Mouse (Mus musculus) liver, embryonic 14.5 days (tissue): ENCODE data around the gene Pafah1b3. TPM values are rescaled to one million over a fixed set of nuclear protein-coding genes. Genes with fewer than 3 reads are reported as not detected.
A peak's percentile ranks its signal among the peaks of the same experiment; 100 is the strongest.

Experiments
- ATAC-seq: fragments of 200-750 bp; cut with Nextera tagmentation; 2 replicates; pipeline ENCODE4 v1.8.0; 2017; ENCODE audit warnings: moderate number of reproducible peaks, mild to moderate bottlenecking, moderate library complexity; ENCODE audit not compliant: insufficient read depth
- DNase-seq, 3 experiments: peaks; one replicate each; pipeline ENCODE4 v3.0.0-alpha.2; 2012 to 2013; ENCODE audit warnings: low read depth in 3 of 3, low spot score in 3 of 3
- H3K27ac ChIP-seq: fragments of 300-500 bp; sonication (generic); 2 replicates; pipeline ENCODE4 v1.5.1; 2014; ENCODE audit warnings: moderate library complexity, mild to moderate bottlenecking, control low read depth, inconsistent platforms
- H3K27me3 ChIP-seq: fragments of 300-500 bp; sonication (generic); 2 replicates; pipeline ENCODE4 v1.6.1; 2014; ENCODE audit warnings: mild to moderate bottlenecking, low read length, moderate library complexity; ENCODE audit not compliant: control insufficient read depth, insufficient read depth
- H3K36me3 ChIP-seq: fragments of 300-500 bp; sonication (generic); replicated peaks from 2 replicates; pipeline ENCODE4 v1.6.1; 2014; ENCODE audit warnings: low read depth; ENCODE audit not compliant: control insufficient read depth, insufficient read depth
- H3K4me1 ChIP-seq, 2 experiments: fragments of 200-500 bp in 1 of 2; fragments of 300-500 bp in 1 of 2; sonication (generic) in 1 of 2; replicated peaks; 2 replicates each; pipeline ENCODE4 v1.6.1; 2012 to 2014; ENCODE audit warnings: antibody characterized with exemption in 1 of 2, inconsistent platforms in 1 of 2, low read length in 1 of 2; ENCODE audit not compliant: control insufficient read depth in 2 of 2, insufficient read depth in 2 of 2
- H3K4me2 ChIP-seq: fragments of 300-500 bp; sonication (generic); 2 replicates; pipeline ENCODE4 v1.6.1; 2014; ENCODE audit warnings: low read depth, mild to moderate bottlenecking, control low read depth, moderate library complexity
- H3K4me3 ChIP-seq, 2 experiments: fragments of 200-500 bp in 1 of 2; fragments of 300-500 bp in 1 of 2; sonication (generic) in 1 of 2; 2 replicates each; pipeline ENCODE4 v1.5.1; 2012 to 2014; ENCODE audit warnings: low read depth in 2 of 2, low read length in 2 of 2, mild to moderate bottlenecking in 2 of 2, control low read depth in 1 of 2, inconsistent platforms in 1 of 2, moderate library complexity in 1 of 2; ENCODE audit not compliant: insufficient read depth in 1 of 2
- H3K9ac ChIP-seq: fragments of 300-500 bp; sonication (generic); replicated peaks from 2 replicates; pipeline ENCODE4 v1.6.1; 2014; ENCODE audit warnings: mild to moderate bottlenecking, control low read depth, moderate library complexity
- H3K9me3 ChIP-seq: fragments of 300-500 bp; sonication (generic); 2 replicates; pipeline ENCODE4 v1.6.1; 2016; ENCODE audit warnings: low read length, mixed read lengths; ENCODE audit not compliant: control insufficient read depth
- CTCF ChIP-seq: IDR thresholded peaks from 2 replicates; pipeline ENCODE4 v1.5.1; 2016; ENCODE audit warnings: antibody characterized with exemption, low read depth, control low read depth
- EP300 ChIP-seq: IDR thresholded peaks from 2 replicates; pipeline ENCODE4 v1.6.1; 2016; ENCODE audit warnings: antibody characterized with exemption, low read depth
- WGBS: fragments of 180-500 bp; shearing (Covaris S2); extraction: QIAGEN DNeasy Blood & Tissue Kit; methylation state at CpG from one replicate; pipeline ENCODE4 v1.1.7; 2014; ENCODE audit not compliant: insufficient replicate concordance; 5-methylcytosine and 5-hydroxymethylcytosine counted together
- polyA plus RNA-seq, 2 experiments: library from polyadenylated mRNA; depleted of rRNA in 1 of 2; stranded (reverse) in 1 of 2; unstranded in 1 of 2; fragments of >200 nt; fragmentation: Nextera tagmentation in 1 of 2; extraction: Ambion mirVana in 1 of 2; gene quantifications; 2 replicates each; pipeline versions ENCODE4 v1.2.1 to v1.2.3; 2012 to 2014

Pafah1b3 gene
- polyA plus RNA-seq, 2 experiments: 24.3 to 26.2 TPM

GRCm38 (mm10) chr7:25317446-25317999 is 19.7 kb upstream of the Pafah1b3 start:
- no peak for DNase-seq
- H3K9me3 ChIP-seq: no peaks in the 10 kb centered on the region
- H3K36me3 ChIP-seq: no peaks in the 10 kb centered on the region
- H3K9ac ChIP-seq: no peak overlapping the region; the same call in 1 of the 2 replicates
- no peaks in the 10 kb centered on the region; a peak in 1 of 4 replicates for H3K4me1 ChIP-seq
- ATAC-seq: no peak
- H3K4me2 ChIP-seq: peak overlapping the region; percentile 92
- peak overlapping the region; percentile 56 to 65 for H3K4me3 ChIP-seq
- no peak overlapping the region for H3K27ac ChIP-seq
- TF ChIP-seq EP300: no peak
- TF ChIP-seq CTCF: no peak
- 26% methylated on average over 21 of the region's 21 CpGs for WGBS
- peaks cover 43% of the 10 kb centered on the region for H3K27me3 ChIP-seq

GRCm38 (mm10) chr7:25316532-25317445 is 19.0 kb upstream of the Pafah1b3 start, which contains the start of gene Megf8:
Gene Megf8, plus strand, starts transcription at chr7:25317164.
- 1% methylated on average over 52 of the region's 52 CpGs for WGBS

GRCm38 (mm10) chr7:25315306-25316041 is 17.7 kb upstream of the Pafah1b3 start:
- no peak overlapping the region for H3K27ac ChIP-seq
- ATAC-seq: no peak
- TF ChIP-seq CTCF: no peak
- TF ChIP-seq EP300: no peak
- H3K4me3 ChIP-seq: peak overlapping the region in 1 of 2 experiments; percentile 20; a peak in 1 of 4 replicates
- H3K9ac ChIP-seq: no peak overlapping the region
- no peaks in the 10 kb centered on the region for H3K36me3 ChIP-seq
- peaks cover 57% of the 10 kb centered on the region for H3K27me3 ChIP-seq
- H3K4me2 ChIP-seq: peak overlapping the region; percentile 92
- 1% methylated on average over 67 of the region's 69 CpGs for WGBS
- no peak for DNase-seq
- no peaks in the 10 kb centered on the region; a peak in 1 of 4 replicates for H3K4me1 ChIP-seq
- no peaks in the 10 kb centered on the region for H3K9me3 ChIP-seq

More at GRCm38 (mm10) chr7:25316532-25317445, 19.0 kb upstream of the Pafah1b3 start, which contains the start of gene Megf8:
- DNase-seq (peak; percentile 87 to 89 (median 87)), ATAC-seq (peak; percentile 92)
- H3K27me3 ChIP-seq: peaks cover 48% of the 10 kb centered on the region
- TF ChIP-seq CTCF: peak; percentile 89
- TF ChIP-seq EP300: no peak
- H3K4me2 ChIP-seq: peak within 1 kb of the TSS; percentile 92
- no peaks in the 10 kb centered on the region; a peak in 1 of 4 replicates for H3K4me1 ChIP-seq
- H3K9me3 ChIP-seq: no peaks in the 10 kb centered on the region
- peak within 1 kb of the TSS; percentile 69 for H3K9ac ChIP-seq
- no peak within 1 kb of the TSS for H3K27ac ChIP-seq
- H3K4me3 ChIP-seq: peak within 1 kb of the TSS; percentile 56 to 65
- no peaks in the 10 kb centered on the region for H3K36me3 ChIP-seq

GRCm38 (mm10) chr7:25314606-25315305 is 17.0 kb upstream of the Pafah1b3 start:
- TF ChIP-seq EP300 (no peak), CTCF (no peak)
- Histone ChIP-seq H3K4me3 (peak overlapping the region in 1 of 2 experiments; percentile 20; a peak in 1 of 4 replicates), H3K36me3 (no peaks in the 10 kb centered on the region), H3K4me2 (peak overlapping the region; percentile 92), H3K27me3 (peaks cover 57% of the 10 kb centered on the region), H3K9ac (no peak overlapping the region), H3K27ac (no peak overlapping the region), H3K4me1 (no peaks in the 10 kb centered on the region; a peak in 1 of 4 replicates), H3K9me3 (no peaks in the 10 kb centered on the region)
- DNase-seq: no peak
- 3% methylated on average over 51 of the region's 51 CpGs for WGBS
- ATAC-seq: no peak
